Mouse (Mus musculus): ENCODE measurements around the gene Rbm44. TPM values are rescaled to one million over a fixed set of nuclear protein-coding genes. Genes with fewer than 3 reads are reported as not detected.
A peak's percentile ranks its signal among the peaks of the same experiment; 100 is the strongest.

Rbm44 gene
- polyA plus RNA-seq, 1 experiment from 2014 or later = 0.14 TPM

- Histone ChIP-seq H3K36me3 (no peaks in the 10 kb centered on the region), H3K4me2 (replicated peaks) (no peak overlapping the region), H3K9ac (replicated peaks) (no peak overlapping the region), H3K4me1 (peaks cover 16% of the 10 kb centered on the region), H3K9me3 (no peaks in the 10 kb centered on the region), H3K4me3 (no peak overlapping the region), H3K27me3 (no peaks in the 10 kb centered on the region), H3K27ac (replicated peaks) (peak overlapping the region; percentile 34; the same call in 1 of the 2 replicates)
- 68% methylated on average over 10 of the region's 10 CpGs for WGBS
- no peak; the same call in 1 of the 2 replicates for ATAC-seq (replicated peaks)
These were observed 54.9 kb downstream of the Rbm44 start for GRCm38 (mm10) chr1:91199793-91200192.

GRCm38 (mm10) chr1:91201122-91201521 lies 56.2 kb downstream of the Rbm44 start:
- WGBS = 13% methylated on average over 3 of the region's 3 CpGs
- H3K9ac ChIP-seq (replicated peaks) = no peak overlapping the region

DNA sequence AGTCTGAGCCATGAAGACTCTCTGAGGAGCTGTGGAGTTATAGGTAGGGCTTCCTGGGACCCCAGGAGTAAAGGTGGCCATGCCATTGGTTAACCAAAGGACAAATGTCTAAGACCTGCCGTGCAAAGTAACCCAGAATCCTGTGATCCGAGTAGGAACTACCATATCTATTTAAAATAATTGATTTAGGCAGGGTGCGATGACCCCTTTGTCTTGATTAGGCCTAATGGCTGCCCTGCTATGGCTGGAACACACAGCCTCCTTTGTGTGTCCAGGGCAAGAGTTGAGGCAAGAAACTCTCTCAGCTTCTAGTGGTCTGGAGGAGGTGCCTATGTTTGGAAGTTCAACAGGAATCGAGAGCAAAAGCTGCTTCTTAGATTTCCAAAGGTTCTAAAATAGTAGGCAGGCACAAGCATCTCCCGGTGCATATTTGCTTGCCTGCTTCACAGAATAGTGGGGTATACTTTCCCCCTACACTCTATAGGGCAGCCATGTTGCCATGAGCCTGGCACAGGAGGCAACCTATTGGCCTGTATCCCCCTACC lies 59.4 kb downstream of the Rbm44 start:
- no peak overlapping the region for H3K27ac ChIP-seq (replicated peaks)
- no peaks in the 10 kb centered on the region for H3K36me3 ChIP-seq
- no peaks in the 10 kb centered on the region for H3K9me3 ChIP-seq
- H3K4me3 ChIP-seq = no peak overlapping the region
- peaks cover 39% of the 10 kb centered on the region for H3K4me1 ChIP-seq
- WGBS = 80% methylated on average over 5 of the region's 5 CpGs
- no peak for ATAC-seq (replicated peaks)
- H3K9ac ChIP-seq (replicated peaks) = no peak overlapping the region
- H3K27me3 ChIP-seq = no peaks in the 10 kb centered on the region
- no peak overlapping the region for H3K4me2 ChIP-seq (replicated peaks)

More at GRCm38 (mm10) chr1:91201122-91201521, 56.2 kb downstream of the Rbm44 start:
- H3K27me3 ChIP-seq = no peaks in the 10 kb centered on the region
- no peak overlapping the region for H3K4me2 ChIP-seq (replicated peaks)
- no peaks in the 10 kb centered on the region for H3K9me3 ChIP-seq
- H3K27ac ChIP-seq (replicated peaks) = no peak overlapping the region; the same call in 1 of the 2 replicates
- H3K4me3 ChIP-seq = no peak overlapping the region
- ATAC-seq (replicated peaks) = no peak
- H3K36me3 ChIP-seq = no peaks in the 10 kb centered on the region
- H3K4me1 ChIP-seq = peaks cover 20% of the 10 kb centered on the region

GRCm38 (mm10) chr1:91205651-91206050 lies 60.8 kb downstream of the Rbm44 start:
- Histone ChIP-seq H3K36me3 (no peaks in the 10 kb centered on the region), H3K27ac (replicated peaks) (peak overlapping the region; percentile 55; the same call in 1 of the 2 replicates), H3K27me3 (no peaks in the 10 kb centered on the region), H3K4me3 (no peak overlapping the region), H3K4me1 (peaks cover 42% of the 10 kb centered on the region), H3K4me2 (replicated peaks) (no peak overlapping the region), H3K9me3 (no peaks in the 10 kb centered on the region), H3K9ac (replicated peaks) (no peak overlapping the region)
- 87% methylated on average over 6 of the region's 6 CpGs for WGBS
- no peak for ATAC-seq (replicated peaks)

DNA sequence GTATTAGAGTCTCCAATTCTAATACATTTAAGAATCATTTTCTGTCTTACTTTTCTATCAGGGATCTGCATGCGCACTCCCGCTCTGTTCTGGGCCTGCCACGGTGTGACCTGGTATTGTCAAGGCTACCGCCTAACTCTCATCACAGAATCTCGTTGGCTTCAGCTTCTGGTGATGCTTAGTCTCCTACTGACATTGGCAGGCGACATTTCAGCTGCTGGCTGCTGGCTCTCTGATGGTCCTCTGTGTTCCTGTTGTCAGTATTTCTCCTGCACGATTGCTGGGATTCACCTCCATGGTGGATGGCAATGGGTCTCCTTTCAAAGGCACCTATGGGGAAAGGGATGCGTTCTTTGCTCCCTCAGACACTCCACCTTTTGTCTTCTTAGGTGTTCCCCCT lies 61.4 kb downstream of the Rbm44 start:
- H3K4me1 ChIP-seq = peaks cover 40% of the 10 kb centered on the region
- WGBS = 74% methylated on average over 8 of the region's 8 CpGs
- no peaks in the 10 kb centered on the region for H3K27me3 ChIP-seq
- H3K4me3 ChIP-seq = no peak overlapping the region
- H3K36me3 ChIP-seq = no peaks in the 10 kb centered on the region
- H3K9ac ChIP-seq (replicated peaks) = no peak overlapping the region
- peak overlapping the region; percentile 55 for H3K27ac ChIP-seq (replicated peaks)
- no peaks in the 10 kb centered on the region for H3K9me3 ChIP-seq
- no peak overlapping the region for H3K4me2 ChIP-seq (replicated peaks)
- ATAC-seq (replicated peaks) = no peak

GRCm38 (mm10) chr1:91206873-91207272 lies 62.0 kb downstream of the Rbm44 start:
- ATAC-seq (replicated peaks) = no peak
- H3K27ac ChIP-seq (replicated peaks) = peak overlapping the region; percentile 55; the same call in 1 of the 2 replicates
- H3K4me3 ChIP-seq = no peak overlapping the region
- H3K4me2 ChIP-seq (replicated peaks) = no peak overlapping the region
- H3K9me3 ChIP-seq = no peaks in the 10 kb centered on the region
- no peaks in the 10 kb centered on the region for H3K27me3 ChIP-seq
- H3K36me3 ChIP-seq = no peaks in the 10 kb centered on the region
- WGBS = 44% methylated on average over 5 of the region's 5 CpGs
- H3K9ac ChIP-seq (replicated peaks) = no peak overlapping the region
- peaks cover 43% of the 10 kb centered on the region for H3K4me1 ChIP-seq

- no peak for ATAC-seq (replicated peaks)
- no peak overlapping the region for H3K9ac ChIP-seq (replicated peaks)
- H3K27me3 ChIP-seq = no peaks in the 10 kb centered on the region
- H3K4me2 ChIP-seq (replicated peaks) = no peak overlapping the region
- H3K9me3 ChIP-seq = no peaks in the 10 kb centered on the region
- H3K27ac ChIP-seq (replicated peaks) = peak overlapping the region; percentile 55; the same call in 1 of the 2 replicates
- H3K4me1 ChIP-seq = peaks cover 44% of the 10 kb centered on the region
- no peak overlapping the region for H3K4me3 ChIP-seq
- no peaks in the 10 kb centered on the region for H3K36me3 ChIP-seq
- 74% methylated on average over 3 of the region's 3 CpGs for WGBS
These were observed 62.6 kb downstream of the Rbm44 start for GRCm38 (mm10) chr1:91207334-91208074.

GRCm38 (mm10) chr1:91209343-91209742 lies 64.5 kb downstream of the Rbm44 start:
- Histone ChIP-seq H3K36me3 (no peaks in the 10 kb centered on the region), H3K4me1 (peaks cover 44% of the 10 kb centered on the region), H3K4me3 (no peak overlapping the region), H3K9ac (replicated peaks) (no peak overlapping the region), H3K27me3 (no peaks in the 10 kb centered on the region), H3K9me3 (no peaks in the 10 kb centered on the region), H3K27ac (replicated peaks) (peak overlapping the region; percentile 79), H3K4me2 (replicated peaks) (no peak overlapping the region)
- WGBS = 61% methylated on average over 6 of the region's 6 CpGs
- peak; percentile 44; the same call in 1 of the 2 replicates for ATAC-seq (replicated peaks)

- WGBS = 33% methylated on average over 6 of the region's 6 CpGs
- H3K36me3 ChIP-seq = no peaks in the 10 kb centered on the region
- H3K4me3 ChIP-seq = no peak overlapping the region
- H3K4me2 ChIP-seq (replicated peaks) = no peak overlapping the region
- no peaks in the 10 kb centered on the region for H3K9me3 ChIP-seq
- no peaks in the 10 kb centered on the region for H3K27me3 ChIP-seq
- peaks cover 44% of the 10 kb centered on the region for H3K4me1 ChIP-seq
- peak; percentile 69 for ATAC-seq (replicated peaks)
- H3K9ac ChIP-seq (replicated peaks) = no peak overlapping the region
- H3K27ac ChIP-seq (replicated peaks) = peak overlapping the region; percentile 79
These were observed 64.9 kb downstream of the Rbm44 start for GRCm38 (mm10) chr1:91209785-91210184.

- Histone ChIP-seq H3K4me1 (peaks cover 40% of the 10 kb centered on the region), H3K27me3 (no peaks in the 10 kb centered on the region), H3K9me3 (no peaks in the 10 kb centered on the region), H3K4me2 (replicated peaks) (no peak overlapping the region), H3K4me3 (no peak overlapping the region), H3K27ac (replicated peaks) (no peak overlapping the region), H3K9ac (replicated peaks) (no peak overlapping the region), H3K36me3 (no peaks in the 10 kb centered on the region)
- peak; percentile 64 for ATAC-seq (replicated peaks)
- WGBS = 82% methylated on average over 1 of the region's 1 CpGs
These were observed 66.2 kb downstream of the Rbm44 start for GRCm38 (mm10) chr1:91211099-91211498.

GRCm38 (mm10) chr1:91211591-91212008 lies 66.7 kb downstream of the Rbm44 start:
- Histone ChIP-seq H3K9me3 (no peaks in the 10 kb centered on the region), H3K36me3 (no peaks in the 10 kb centered on the region), H3K4me2 (replicated peaks) (no peak overlapping the region), H3K4me1 (peaks cover 35% of the 10 kb centered on the region), H3K27me3 (no peaks in the 10 kb centered on the region), H3K9ac (replicated peaks) (no peak overlapping the region), H3K4me3 (no peak overlapping the region), H3K27ac (replicated peaks) (no peak overlapping the region)
- no peak for ATAC-seq (replicated peaks)
- 74% methylated on average over 7 of the region's 7 CpGs for WGBS

DNA sequence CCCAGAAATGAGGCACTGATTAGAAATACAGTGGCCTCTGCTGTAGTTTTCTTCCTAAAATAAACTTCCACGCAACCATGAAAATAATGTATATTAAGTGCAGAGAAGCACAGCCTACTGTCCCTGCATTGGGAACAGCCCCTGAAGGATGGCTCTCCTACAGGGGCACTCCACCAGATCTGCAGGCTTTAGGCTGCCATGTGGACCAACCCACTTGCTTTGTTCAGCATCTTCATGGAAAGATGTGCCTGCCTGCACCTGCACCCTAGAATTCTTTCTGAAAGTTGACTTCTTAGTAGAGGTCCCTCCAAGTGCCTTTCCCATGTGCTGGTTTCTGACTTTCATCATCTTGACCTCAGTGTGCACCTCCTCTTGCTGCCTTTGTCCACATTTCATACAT lies 70.4 kb downstream of the Rbm44 start:
- peaks cover 11% of the 10 kb centered on the region for H3K4me1 ChIP-seq
- H3K27me3 ChIP-seq = no peaks in the 10 kb centered on the region
- no peak overlapping the region for H3K27ac ChIP-seq (replicated peaks)
- H3K4me3 ChIP-seq = no peak overlapping the region
- H3K36me3 ChIP-seq = no peaks in the 10 kb centered on the region
- H3K4me2 ChIP-seq (replicated peaks) = no peak overlapping the region
- no peak overlapping the region for H3K9ac ChIP-seq (replicated peaks)
- no peak for ATAC-seq (replicated peaks)
- 94% methylated on average over 1 of the region's 1 CpGs for WGBS
- H3K9me3 ChIP-seq = no peaks in the 10 kb centered on the region

All from forebrain, embryonic 15.5 days (tissue).